In the genomic region with DNA sequence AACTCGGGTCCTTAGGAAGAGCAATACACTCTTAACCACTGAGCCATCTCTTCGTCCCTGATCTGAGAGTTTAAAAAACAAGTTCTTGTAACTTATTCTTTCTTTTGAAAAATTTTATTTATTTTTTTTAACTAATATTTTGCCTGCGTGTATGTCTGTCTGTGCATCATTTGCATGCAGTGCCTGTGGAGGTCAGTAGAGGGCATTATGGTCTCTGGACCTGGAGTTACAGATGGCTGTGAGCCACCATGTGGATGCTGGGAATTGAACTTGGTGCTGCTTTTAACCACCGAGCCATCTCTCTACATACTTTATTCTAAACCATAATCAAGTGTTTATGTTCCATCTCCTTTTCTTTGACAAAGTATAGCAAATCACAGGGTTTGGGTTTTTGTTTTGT, we compare ENCODE assay signal across 17 mouse cellular contexts. TPM values are rescaled to one million over a fixed set of nuclear protein-coding genes. Genes with fewer than 3 reads are reported as not detected.
DNase-seq lines count a peak whose midpoint lies in the region; ATAC-seq and TF ChIP-seq lines count a peak whose summit lies in the region.
"Had no signal": no experiment of that assay in that cellular context is flagged by ENCODE, and none has a peak within 500 bp of the region (broad histone marks: within the 10 kb centered on the region; RNA-seq: fewer than 3 reads in every experiment).

No protein-coding gene starts in this region.

- no peaks in the 10 kb centered on the region for H3K27me3 ChIP-seq in heart, adult 2 months (ENCODE audit: control insufficient read depth, insufficient read depth, low read length)
- H3K27me3 ChIP-seq in liver, embryonic 14.5 days (ENCODE audit: control insufficient read depth, insufficient read depth, low read length): no peaks in the 10 kb centered on the region
- H3K27me3 ChIP-seq in liver, embryonic 12.5 days (replicated peaks): peaks cover 33% of the 10 kb centered on the region
- peaks cover 17% of the 10 kb centered on the region for H3K27me3 ChIP-seq in E14TG2a.4 (ENCODE audit: insufficient read depth, low read length)
- H3K27me3 ChIP-seq: forebrain, embryonic 12.5 days; kidney, embryonic 15.5 days; midbrain, embryonic 15.5 days; neural tube, embryonic 15.5 days had no signal

- no peak overlapping the region for H3K4me2 ChIP-seq in liver, embryonic 14.5 days (ENCODE audit: low read depth)
- H3K4me2 ChIP-seq in liver, embryonic 12.5 days: no peak overlapping the region
- H3K4me2 ChIP-seq: forebrain, embryonic 12.5 days; kidney, embryonic 15.5 days; midbrain, embryonic 15.5 days; neural tube, embryonic 15.5 days had no signal

- no peaks in the 10 kb centered on the region for H3K36me3 ChIP-seq in heart, adult 2 months (ENCODE audit: control insufficient read depth, insufficient read depth, low read length)
- H3K36me3 ChIP-seq in liver, embryonic 14.5 days (replicated peaks; ENCODE audit: control insufficient read depth, insufficient read depth, low read depth): no peaks in the 10 kb centered on the region
- H3K36me3 ChIP-seq in liver, embryonic 12.5 days: no peaks in the 10 kb centered on the region
- H3K36me3 ChIP-seq in E14TG2a.4 (ENCODE audit: insufficient read depth, low read length): no peaks in the 10 kb centered on the region
- H3K36me3 ChIP-seq: G1E; kidney, embryonic 15.5 days had no signal

- ATAC-seq in liver, embryonic 14.5 days (ENCODE audit: insufficient read depth): no peak
- ATAC-seq in liver, embryonic 12.5 days: no peak
- 0 out of 2 replicates have a peak, but pooled peaks have one; percentile 23 for ATAC-seq in megakaryocyte progenitor cell, adult 5-6 weeks (replicated peaks; ENCODE audit: poor library complexity)
- ATAC-seq in megakaryocyte-erythroid progenitor cell, adult 5-6 weeks (replicated peaks; ENCODE audit: low FRiP score, low TSS enrichment, poor library complexity, severe bottlenecking): no peak
- ATAC-seq: lung, postnatal 0 days; midbrain, embryonic 15.5 days had no signal

- intact Hi-C loops in heart, adult 2 months (cut with DNase I): no loop called here

- TF ChIP-seq EP300 in heart, adult 2 months (IDR thresholded peaks at IDR 0.05; ENCODE audit: insufficient read depth, low read depth, low read length): no peak
- TF ChIP-seq EP300 in liver, embryonic 14.5 days (IDR thresholded peaks at IDR 0.05; ENCODE audit: low read depth): no peak

- WGBS in heart, adult 2 months: 81% methylated on average over 4 of the region's 4 CpGs
- 56% methylated on average over 4 of the region's 4 CpGs for WGBS in liver, embryonic 14.5 days (ENCODE audit: insufficient replicate concordance)
- 65% methylated on average over 4 of the region's 4 CpGs for WGBS in liver, embryonic 12.5 days (ENCODE audit: insufficient replicate concordance)

- H3K4me1 ChIP-seq in heart, adult 2 months (ENCODE audit: control insufficient read depth, insufficient read depth, low read length): no peaks in the 10 kb centered on the region
- H3K4me1 ChIP-seq in liver, embryonic 14.5 days (replicated peaks; ENCODE audit: control insufficient read depth in 2 of 2, insufficient read depth in 2 of 2, low read length in 1 of 2): no peaks in the 10 kb centered on the region
- no peaks in the 10 kb centered on the region for H3K4me1 ChIP-seq in liver, embryonic 12.5 days
- H3K4me1 ChIP-seq in E14TG2a.4 (replicated peaks; ENCODE audit: low read depth, low read length): peaks cover 38% of the 10 kb centered on the region
- H3K4me1 ChIP-seq: midbrain, embryonic 15.5 days had no signal

- no peaks in the 10 kb centered on the region for H3K79me2 ChIP-seq in heart, adult 2 months (replicated peaks; ENCODE audit: control insufficient read depth, insufficient read depth, low read length)

- no peak for DNase-seq in heart, adult 2 months
- DNase-seq in heart, adult 18-20 months: no peak
- DNase-seq in liver, embryonic 14.5 days (ENCODE audit: low read depth in 3 of 3, low spot score in 3 of 3): no peak
- DNase-seq: cerebellum, adult 9-10 months; gastrocnemius, postnatal 25 days; thymus, postnatal 25 days had no signal

- TF ChIP-seq POLR2A in heart, adult 2 months (IDR thresholded peaks at IDR 0.05; ENCODE audit: insufficient read depth, low read depth, low read length): no peak

- no peak overlapping the region for H3K4me3 ChIP-seq in heart, adult 2 months
- no peak overlapping the region for H3K4me3 ChIP-seq in liver, embryonic 14.5 days (ENCODE audit: insufficient read depth in 1 of 2, low read depth in 2 of 2, low read length in 2 of 2)
- H3K4me3 ChIP-seq in liver, embryonic 12.5 days: no peak overlapping the region
- no peak overlapping the region for H3K4me3 ChIP-seq in E14TG2a.4 (replicated peaks; ENCODE audit: low read length)
- H3K4me3 ChIP-seq: embryonic facial prominence, embryonic 10.5 days; forebrain, embryonic 12.5 days; kidney, embryonic 15.5 days; midbrain, embryonic 15.5 days; neural tube, embryonic 15.5 days had no signal

- no peaks in the 10 kb centered on the region for H3K9me3 ChIP-seq in liver, embryonic 14.5 days (ENCODE audit: control insufficient read depth, low read length)
- H3K9me3 ChIP-seq in liver, embryonic 12.5 days (replicated peaks): no peaks in the 10 kb centered on the region
- no peaks in the 10 kb centered on the region for H3K9me3 ChIP-seq in E14TG2a.4 (ENCODE audit: low read length)
- H3K9me3 ChIP-seq: embryonic facial prominence, embryonic 10.5 days; forebrain, embryonic 12.5 days; kidney, embryonic 15.5 days; midbrain, embryonic 15.5 days; neural tube, embryonic 15.5 days had no signal

- H3K27ac ChIP-seq in heart, adult 2 months: no peak overlapping the region
- no peak overlapping the region for H3K27ac ChIP-seq in liver, embryonic 14.5 days
- no peak overlapping the region for H3K27ac ChIP-seq in liver, embryonic 12.5 days
- H3K27ac ChIP-seq: embryonic facial prominence, embryonic 10.5 days; forebrain, embryonic 12.5 days; kidney, embryonic 15.5 days; midbrain, embryonic 15.5 days; neural tube, embryonic 15.5 days had no signal

- TF ChIP-seq CTCF in heart, adult 2 months (IDR thresholded peaks at IDR 0.05): peak; percentile 30
- peak; percentile 24; the same call in 1 of the 2 replicates for TF ChIP-seq CTCF in liver, embryonic 14.5 days (IDR thresholded peaks at IDR 0.05; ENCODE audit: low read depth)
- peak; percentile 40 for TF ChIP-seq CTCF in E14TG2a.4 (conservative IDR thresholded peaks at IDR 0.05; ENCODE audit: low read length)

- no peak overlapping the region for H3K9ac ChIP-seq in heart, adult 2 months (ENCODE audit: low read depth, low read length)
- no peak overlapping the region for H3K9ac ChIP-seq in liver, embryonic 14.5 days (replicated peaks)
- no peak overlapping the region for H3K9ac ChIP-seq in liver, embryonic 12.5 days
- H3K9ac ChIP-seq: forebrain, embryonic 12.5 days; kidney, embryonic 15.5 days; midbrain, embryonic 15.5 days; neural tube, embryonic 15.5 days had no signal

RNA-seq across cellular contexts. Expression of a gene that starts 11.1 kb away (rescaled TPM):
- total RNA-seq in heart, adult 2 months (2021): 1 to 10 TPM; 2.8 to 4.1 TPM
- polyA plus RNA-seq in heart, adult 2 months (2012; rRNA removed): 0.96 and 1.5 TPM in 2 replicates
- 1 to 10 TPM; 1.9 to 4.8 TPM for total RNA-seq in heart, adult 18-20 months (2021)
- 0.15 and 0.16 TPM in 2 replicates for polyA plus RNA-seq in liver, embryonic 14.5 days (2012; rRNA removed)
- polyA plus RNA-seq in liver, embryonic 14.5 days (2014; fragmentation: Nextera tagmentation; extraction: Ambion mirVana): 0.30 and 0.55 TPM in 2 replicates
- 0.47 and 0.70 TPM in 2 replicates for polyA plus RNA-seq in liver, embryonic 12.5 days (2016; fragmentation: Nextera tagmentation; extraction: Ambion mirVana)
- total RNA-seq in megakaryocyte progenitor cell, adult 5-6 weeks (2015): 20.3 and 26.1 TPM in 2 replicates
- total RNA-seq in megakaryocyte progenitor cell, adult 5-6 weeks (2017): 21.3 and 22.2 TPM in 2 replicates
- total RNA-seq in megakaryocyte-erythroid progenitor cell, adult 5-6 weeks (2014; fragmentation: Nextera tagmentation): 0.26 and 3.1 TPM in 2 replicates
- total RNA-seq in megakaryocyte-erythroid progenitor cell, adult 5-6 weeks (2017): 0.33 TPM in 1 of 2 replicates, not detected in the other
- polyA plus RNA-seq: G1E had no signal

RNA-seq across cellular contexts. Expression of a gene that starts 43.5 kb away (rescaled TPM):
- total RNA-seq in heart, adult 2 months (2021): under 1 TPM; 0.65 to 0.89 TPM
- polyA plus RNA-seq in heart, adult 2 months (2012; rRNA removed): 0.70 and 0.78 TPM in 2 replicates
- 1 to 10 TPM in 1 of 2 experiments, under 1 TPM in 1; 0.62 to 1.3 TPM for total RNA-seq in heart, adult 18-20 months (2021)
- 0.36 and 0.47 TPM in 2 replicates for polyA plus RNA-seq in liver, embryonic 14.5 days (2012; rRNA removed)
- polyA plus RNA-seq in liver, embryonic 14.5 days (2014; fragmentation: Nextera tagmentation; extraction: Ambion mirVana): 0.73 and 0.84 TPM in 2 replicates
- polyA plus RNA-seq in liver, embryonic 12.5 days (2016; fragmentation: Nextera tagmentation; extraction: Ambion mirVana): 0.96 and 1.3 TPM in 2 replicates
- 11.7 and 11.9 TPM in 2 replicates for total RNA-seq in megakaryocyte progenitor cell, adult 5-6 weeks (2015)
- 28.0 and 29.8 TPM in 2 replicates for total RNA-seq in megakaryocyte progenitor cell, adult 5-6 weeks (2017)
- 22.4 and 22.6 TPM in 2 replicates for total RNA-seq in megakaryocyte-erythroid progenitor cell, adult 5-6 weeks (2014; fragmentation: Nextera tagmentation)
- total RNA-seq in megakaryocyte-erythroid progenitor cell, adult 5-6 weeks (2017): 26.6 and 39.5 TPM in 2 replicates

Comparison
In these comparisons a context has a peak if more than half of its experiments do, and no peak if none do; other contexts are left out.
1. RNA of a gene that starts 43.5 kb away (total RNA-seq): 11.7 to 29.8 TPM in megakaryocyte progenitor cell, adult 5-6 weeks and 22.4 to 39.5 TPM in megakaryocyte-erythroid progenitor cell, adult 5-6 weeks; 0.62 to 1.3 TPM in heart, adult 18-20 months and 0.65 to 0.89 TPM in heart, adult 2 months; every median in the first group is over 4 times any median in the second.
2. Peak in every context shown above with its lines, with median percentiles within 50 percentile points of each other: CTCF ChIP-seq.